Mouse (Mus musculus) forebrain, embryonic 14.5 days (tissue): ENCODE measurements at regions not wholly inside any gene's neighbourhood (a gene's known extent, or its start where the extent isn't known, plus 50 kb on each side); places are given as distances from the start of the nearest gene placed in this dataset.
A peak's percentile ranks its signal among the peaks of the same experiment; 100 is the strongest.

Source experiments
- ATAC-seq: fragments of 200-750 bp; cut with Nextera tagmentation; 2 replicates; pipeline ENCODE4 v1.8.0; 2017; ENCODE audit warnings: mild to moderate bottlenecking, moderate library complexity
- DNase-seq: peaks from one replicate; pipeline ENCODE4 v3.0.0-alpha.2; 2015; ENCODE audit warnings: low spot score
- H3K27ac ChIP-seq: fragments of 300-500 bp; sonication (generic); 2 replicates; pipeline ENCODE4 v1.5.1; 2014; ENCODE audit warnings: low read depth, mild to moderate bottlenecking, control low read depth, low read length, moderate library complexity
- H3K27me3 ChIP-seq: fragments of 300-500 bp; sonication (generic); replicated peaks from 2 replicates; pipeline ENCODE4 v1.6.1; 2014; ENCODE audit warnings: low read length, control low read depth, mixed read lengths; ENCODE audit not compliant: control insufficient read depth, insufficient read depth
- H3K36me3 ChIP-seq: fragments of 300-500 bp; sonication (generic); 2 replicates; pipeline ENCODE4 v1.6.1; 2014; ENCODE audit warnings: low read length, control low read depth; ENCODE audit not compliant: control insufficient read depth, insufficient read depth
- H3K4me1 ChIP-seq: fragments of 300-500 bp; sonication (generic); 2 replicates; pipeline ENCODE4 v1.6.1; 2014; ENCODE audit warnings: antibody characterized with exemption, low read length, control low read depth; ENCODE audit not compliant: control insufficient read depth, insufficient read depth
- H3K4me2 ChIP-seq: fragments of 300-500 bp; sonication (generic); 2 replicates; pipeline ENCODE4 v1.6.1; 2014; ENCODE audit warnings: mild to moderate bottlenecking, control low read depth, low read length
- H3K4me3 ChIP-seq: fragments of 300-500 bp; sonication (generic); 2 replicates; pipeline ENCODE4 v1.5.1; 2014; ENCODE audit warnings: low read depth, low read length, control low read depth
- H3K9ac ChIP-seq: fragments of 300-500 bp; sonication (generic); 2 replicates; pipeline ENCODE4 v1.6.1; 2014; ENCODE audit warnings: mild to moderate bottlenecking, low read length, control low read depth, moderate library complexity
- H3K9me3 ChIP-seq: fragments of 300-500 bp; sonication (generic); replicated peaks from 2 replicates; pipeline ENCODE4 v1.6.1; 2016; ENCODE audit warnings: low read length, control low read depth, mixed read lengths; ENCODE audit not compliant: control insufficient read depth
- WGBS: fragments of 180-500 bp; shearing (Covaris S2); extraction: QIAGEN DNeasy Blood & Tissue Kit; methylation state at CpG from one replicate; pipeline ENCODE4 v1.1.7; 2014; 5-methylcytosine and 5-hydroxymethylcytosine counted together

DNA sequence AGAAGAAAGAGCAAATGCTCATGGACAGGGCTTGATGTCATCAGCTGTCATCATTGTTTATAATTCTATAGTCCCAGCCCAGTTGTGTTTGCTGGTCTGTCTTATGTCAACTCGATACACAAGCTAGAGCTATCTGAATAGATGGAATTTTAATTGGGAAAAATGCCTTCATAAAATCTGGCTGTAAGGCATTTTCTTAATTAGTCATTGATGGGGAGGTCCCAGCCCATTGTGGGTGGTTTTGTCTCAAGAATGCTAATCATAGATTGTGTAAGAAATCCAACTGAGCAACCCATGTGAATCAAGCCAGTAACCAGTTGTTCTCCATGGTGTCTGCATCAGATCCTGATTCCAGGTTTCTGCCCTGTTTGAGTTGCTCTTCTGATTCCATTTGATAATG lies 400.1 kb downstream of the Gm11232 start:
- ATAC-seq (no peak), DNase-seq (no peak)
- Histone ChIP-seq H3K27ac (no peak overlapping the region), H3K9me3 (no peaks in the 10 kb centered on the region), H3K4me3 (no peak overlapping the region), H3K36me3 (no peaks in the 10 kb centered on the region), H3K9ac (no peak overlapping the region), H3K4me2 (no peak overlapping the region), H3K4me1 (no peaks in the 10 kb centered on the region), H3K27me3 (no peaks in the 10 kb centered on the region)
- 17% methylated on average over 1 of the region's 1 CpGs for WGBS

DNA sequence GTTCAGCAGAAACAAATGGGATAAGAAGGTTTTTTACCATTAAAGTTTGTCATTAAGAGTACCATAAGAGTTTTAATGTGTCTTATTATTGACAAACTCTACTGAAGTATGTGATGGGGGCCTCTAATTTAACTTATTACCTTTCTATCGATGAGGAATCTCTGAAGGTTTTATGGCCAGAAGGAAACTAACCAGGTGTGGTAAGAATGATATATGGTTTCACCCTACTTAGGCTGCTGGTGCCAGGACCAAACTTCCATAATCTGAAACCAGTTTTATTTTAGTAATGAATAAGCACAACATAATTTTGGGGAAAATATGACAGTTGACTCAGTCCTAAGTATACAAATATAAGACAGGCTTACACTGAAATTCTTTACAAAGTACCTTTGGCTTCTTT lies 401.1 kb downstream of the Gm11232 start:
- Histone ChIP-seq H3K27ac (no peak overlapping the region), H3K27me3 (no peaks in the 10 kb centered on the region), H3K9me3 (no peaks in the 10 kb centered on the region), H3K9ac (no peak overlapping the region), H3K36me3 (no peaks in the 10 kb centered on the region), H3K4me3 (no peak overlapping the region), H3K4me1 (no peaks in the 10 kb centered on the region), H3K4me2 (no peak overlapping the region)
- ATAC-seq, result no peak
- no peak for DNase-seq
- 98% methylated on average over 1 of the region's 1 CpGs for WGBS

DNA sequence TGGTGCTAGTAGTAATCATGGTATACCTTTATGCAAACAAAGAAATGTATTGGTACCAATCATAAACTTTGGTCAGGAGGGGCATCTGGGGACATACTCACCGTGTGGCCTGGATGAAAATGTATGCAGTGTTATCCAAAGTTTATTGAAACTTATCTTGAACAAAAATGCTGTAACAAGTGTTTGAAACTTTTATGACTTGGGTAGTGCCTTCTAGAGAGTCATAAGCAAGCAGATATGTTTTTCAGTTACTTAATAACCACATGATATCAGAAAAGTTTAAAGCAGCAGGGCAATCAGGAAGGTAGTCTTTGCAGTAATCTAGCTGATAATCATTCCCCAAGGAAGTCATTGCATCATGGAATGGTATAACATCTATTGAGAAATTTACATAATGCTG lies 401.5 kb downstream of the Gm11232 start:
- no peak overlapping the region for H3K9ac ChIP-seq

DNA sequence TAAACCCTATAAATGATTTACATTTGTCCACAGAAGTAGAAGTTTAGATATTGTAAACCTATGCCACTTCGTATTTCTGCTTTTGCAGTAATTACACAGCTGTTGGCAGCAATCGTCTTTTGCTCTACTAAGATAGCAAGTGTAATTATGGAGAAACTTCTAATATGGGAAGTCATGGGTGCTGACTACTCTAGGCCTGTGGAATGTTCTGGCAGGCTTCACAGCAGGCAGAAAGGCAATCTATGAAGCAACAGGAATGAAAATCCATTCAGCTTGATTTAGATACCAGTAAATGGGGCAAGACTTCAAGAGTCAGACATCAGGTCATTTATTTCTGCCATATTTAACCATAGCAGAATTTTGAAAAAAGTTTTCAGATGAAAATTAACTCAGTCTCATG lies 405.9 kb downstream of the Gm11232 start:
- DNase-seq, result no peak
- no peak overlapping the region for H3K4me2 ChIP-seq
- no peaks in the 10 kb centered on the region for H3K36me3 ChIP-seq
- no peak overlapping the region for H3K9ac ChIP-seq
- WGBS, result 86% methylated on average over 2 of the region's 2 CpGs
- H3K27me3 ChIP-seq, result no peaks in the 10 kb centered on the region
- H3K4me1 ChIP-seq, result no peaks in the 10 kb centered on the region
- no peak for ATAC-seq
- no peak overlapping the region for H3K27ac ChIP-seq
- H3K4me3 ChIP-seq, result no peak overlapping the region
- no peaks in the 10 kb centered on the region for H3K9me3 ChIP-seq

More for the DNA sequence above, 401.5 kb downstream of the Gm11232 start:
- Histone ChIP-seq H3K27me3 (no peaks in the 10 kb centered on the region), H3K4me3 (no peak overlapping the region), H3K4me1 (no peaks in the 10 kb centered on the region), H3K27ac (no peak overlapping the region), H3K4me2 (no peak overlapping the region), H3K36me3 (no peaks in the 10 kb centered on the region), H3K9me3 (no peaks in the 10 kb centered on the region)
- 91% methylated on average over 1 of the region's 1 CpGs for WGBS
- DNase-seq (no peak), ATAC-seq (no peak)

DNA sequence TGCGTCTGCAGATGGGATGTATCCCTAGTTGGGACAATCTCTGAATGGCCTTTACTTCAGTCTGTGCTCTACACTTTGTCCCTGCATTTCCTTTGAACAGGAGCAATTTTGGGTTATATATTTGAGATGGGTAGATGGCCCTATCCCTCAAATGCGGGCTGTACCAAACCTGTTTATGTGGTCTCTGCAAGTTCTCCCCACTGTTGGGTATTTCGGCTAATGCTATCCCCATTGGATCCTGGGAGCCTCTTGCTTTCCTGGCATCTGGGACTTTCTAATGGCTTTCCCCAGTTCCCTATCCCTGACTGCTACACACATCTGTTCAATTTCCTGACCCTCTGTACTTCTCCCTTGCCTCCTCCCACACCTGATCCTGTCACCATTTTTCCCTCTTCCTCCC lies 414.7 kb downstream of the Gm11232 start:
- WGBS, result 93% methylated on average over 3 of the region's 3 CpGs
- no peak for DNase-seq
- Histone ChIP-seq H3K9ac (no peak overlapping the region), H3K4me3 (no peak overlapping the region), H3K27ac (no peak overlapping the region), H3K4me2 (no peak overlapping the region), H3K36me3 (no peaks in the 10 kb centered on the region), H3K27me3 (no peaks in the 10 kb centered on the region), H3K9me3 (no peaks in the 10 kb centered on the region), H3K4me1 (no peaks in the 10 kb centered on the region)
- ATAC-seq, result no peak

DNA sequence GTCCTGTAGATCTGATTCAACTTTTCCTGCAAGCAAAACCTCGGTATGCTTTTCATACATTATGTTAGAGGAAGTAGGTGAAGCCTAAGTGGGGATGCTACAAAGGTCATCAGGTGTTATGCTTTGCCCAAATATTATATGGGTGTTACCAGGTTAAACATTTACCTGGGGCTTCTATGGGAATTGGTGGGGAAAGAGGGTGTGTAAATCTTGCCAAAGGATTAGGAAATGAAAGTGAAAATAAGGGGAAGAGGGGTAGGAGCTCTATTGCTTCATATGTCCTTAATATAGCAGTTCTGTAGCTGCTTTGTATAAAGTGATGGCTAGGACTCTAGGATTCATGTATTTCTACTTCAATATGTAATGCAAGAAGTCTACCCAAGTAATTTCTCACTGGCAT lies 419.2 kb downstream of the Gm11232 start:
- no peak overlapping the region for H3K27ac ChIP-seq
- no peaks in the 10 kb centered on the region for H3K27me3 ChIP-seq
- DNase-seq (no peak), ATAC-seq (no peak)
- H3K4me3 ChIP-seq, result no peak overlapping the region
- no peak overlapping the region for H3K9ac ChIP-seq
- no peaks in the 10 kb centered on the region for H3K4me1 ChIP-seq
- 91% methylated on average over 1 of the region's 1 CpGs for WGBS
- H3K36me3 ChIP-seq, result no peaks in the 10 kb centered on the region
- H3K4me2 ChIP-seq, result no peak overlapping the region
- H3K9me3 ChIP-seq, result no peaks in the 10 kb centered on the region

DNA sequence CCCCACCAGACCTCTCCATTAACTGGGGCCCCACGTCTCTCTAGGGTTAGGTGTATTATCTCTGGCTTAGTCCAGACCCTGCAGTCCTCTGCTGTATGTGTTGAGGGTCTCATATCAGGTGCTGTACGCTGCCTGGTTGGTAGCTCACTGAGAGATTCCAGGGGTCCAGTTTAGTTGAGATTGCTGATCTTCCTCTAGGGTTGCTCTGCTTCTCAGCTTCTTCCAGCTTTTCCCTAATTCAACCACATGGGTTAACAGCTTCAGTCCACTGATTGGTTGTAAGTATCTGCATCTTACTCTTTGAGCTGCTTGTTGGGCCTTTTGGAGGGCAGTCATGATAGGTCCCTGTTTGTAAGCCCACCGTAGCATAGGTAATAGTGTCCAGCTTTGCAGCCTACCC lies 425.1 kb downstream of the Gm11232 start:
- ATAC-seq (no peak), DNase-seq (no peak)
- Histone ChIP-seq H3K36me3 (no peaks in the 10 kb centered on the region), H3K4me1 (no peaks in the 10 kb centered on the region), H3K27me3 (no peaks in the 10 kb centered on the region), H3K4me3 (no peak overlapping the region), H3K9me3 (no peaks in the 10 kb centered on the region), H3K9ac (no peak overlapping the region), H3K4me2 (no peak overlapping the region), H3K27ac (no peak overlapping the region)
- 96% methylated on average over 3 of the region's 3 CpGs for WGBS

DNA sequence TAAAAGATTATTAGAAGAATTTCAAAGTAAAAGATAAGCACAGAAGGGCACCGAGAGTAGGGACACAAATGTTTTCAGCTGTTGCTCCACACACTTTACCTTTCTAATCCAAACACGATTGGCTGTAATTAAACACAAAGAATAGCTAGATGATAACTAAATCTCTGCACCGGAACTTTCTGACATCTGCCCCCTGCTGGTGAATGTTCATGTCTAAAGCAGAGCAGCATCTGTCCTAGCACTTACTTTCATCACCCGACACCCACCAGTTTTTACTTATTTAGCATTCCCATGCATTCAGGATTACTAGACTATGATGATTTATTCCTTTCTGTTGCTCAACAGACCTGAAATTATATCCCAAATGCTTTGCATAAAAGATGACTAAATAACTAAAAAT lies 425.7 kb downstream of the Gm11232 start:
- Histone ChIP-seq H3K4me3 (no peak overlapping the region), H3K27me3 (no peaks in the 10 kb centered on the region), H3K27ac (no peak overlapping the region), H3K4me1 (no peaks in the 10 kb centered on the region), H3K9ac (no peak overlapping the region), H3K9me3 (no peaks in the 10 kb centered on the region), H3K36me3 (no peaks in the 10 kb centered on the region), H3K4me2 (no peak overlapping the region)
- no peak for ATAC-seq
- peak; percentile 30 for DNase-seq
- WGBS, result 72% methylated on average over 4 of the region's 4 CpGs

DNA sequence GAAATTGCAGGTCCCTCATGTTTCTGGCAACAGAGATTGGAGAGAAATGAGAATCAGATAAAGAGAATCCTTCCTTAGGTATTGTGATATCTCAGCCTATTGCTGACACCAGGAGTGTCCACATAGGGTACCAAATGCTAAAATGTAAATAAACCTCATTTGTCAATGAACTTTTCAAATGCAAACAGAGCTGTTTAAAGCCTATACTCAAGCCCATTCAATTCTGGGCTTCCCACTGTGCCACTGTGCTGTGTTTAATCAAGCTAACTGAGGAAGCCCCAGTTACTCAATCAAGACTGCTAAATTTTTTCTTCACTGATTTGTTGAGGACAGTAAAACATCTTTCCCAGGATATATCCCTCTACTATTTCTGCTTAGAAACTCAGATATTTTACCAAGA lies 441.2 kb downstream of the Gm11232 start:
- DNase-seq (peak; percentile 61), ATAC-seq (peak; percentile 58)
- no peaks in the 10 kb centered on the region for H3K4me1 ChIP-seq
- H3K9ac ChIP-seq, result no peak overlapping the region
- no peaks in the 10 kb centered on the region for H3K9me3 ChIP-seq
- no peak overlapping the region for H3K4me2 ChIP-seq
- no peaks in the 10 kb centered on the region for H3K27me3 ChIP-seq
- 0 out of 2 replicates have a peak overlapping the region, but pooled peaks have one; percentile 14 for H3K27ac ChIP-seq
- no peak overlapping the region for H3K4me3 ChIP-seq
- H3K36me3 ChIP-seq, result no peaks in the 10 kb centered on the region

DNA sequence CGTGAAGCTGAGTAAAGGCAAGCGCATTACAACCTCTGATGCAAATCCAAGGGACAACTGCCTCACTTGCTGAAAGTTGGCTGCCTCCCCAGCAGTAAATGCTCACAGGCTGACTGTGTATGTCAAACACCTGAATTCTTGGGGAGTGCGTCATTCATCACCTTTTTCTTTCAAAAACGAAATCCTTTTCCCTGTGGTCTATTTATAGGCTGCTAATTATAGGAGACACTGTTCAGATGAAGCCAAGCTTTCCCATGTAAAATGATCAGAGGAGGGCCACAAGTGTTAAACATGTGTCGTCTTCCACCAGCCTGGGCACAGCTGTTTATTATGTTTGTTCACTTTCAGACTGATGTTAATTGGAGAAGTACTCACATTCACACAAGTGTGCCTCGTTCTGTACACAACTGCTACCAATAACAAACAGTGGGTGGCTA lies 450.6 kb downstream of the Gm11232 start:
- Histone ChIP-seq H3K9me3 (no peaks in the 10 kb centered on the region), H3K27ac (no peak overlapping the region), H3K27me3 (no peaks in the 10 kb centered on the region), H3K4me1 (no peaks in the 10 kb centered on the region), H3K4me3 (no peak overlapping the region), H3K36me3 (no peaks in the 10 kb centered on the region), H3K4me2 (no peak overlapping the region), H3K9ac (no peak overlapping the region)
- WGBS, result 52% methylated on average over 6 of the region's 6 CpGs
- DNase-seq (no peak), ATAC-seq (no peak)
